Mouse (Mus musculus) midbrain, embryonic 16.5 days (tissue): ENCODE data around the gene Cenpm. TPM values are rescaled to one million over a fixed set of nuclear protein-coding genes. Genes with fewer than 3 reads are reported as not detected.

Source experiments
- ATAC-seq: fragments of 200-750 bp; cut with Nextera tagmentation; 2 replicates; pipeline ENCODE4 v1.8.0; 2017; ENCODE audit warnings: moderate TSS enrichment
- H3K27ac ChIP-seq: fragments of 300-500 bp; sonication (generic); 2 replicates; pipeline ENCODE4 v1.5.1; 2014; ENCODE audit warnings: mild to moderate bottlenecking, low read length, mixed read lengths
- H3K27me3 ChIP-seq: fragments of 300-500 bp; sonication (generic); 2 replicates; pipeline ENCODE4 v1.6.1; 2014; ENCODE audit warnings: low read depth, low read length, mixed read lengths; ENCODE audit not compliant: control insufficient read depth, insufficient read depth
- H3K36me3 ChIP-seq: fragments of 300-500 bp; sonication (generic); 2 replicates; pipeline ENCODE4 v1.6.1; 2014; ENCODE audit warnings: mild to moderate bottlenecking, low read length, moderate library complexity, mixed read lengths; ENCODE audit not compliant: control insufficient read depth, insufficient read depth
- H3K4me1 ChIP-seq: fragments of 300-500 bp; sonication (generic); 2 replicates; pipeline ENCODE4 v1.6.1; 2014; ENCODE audit warnings: mild to moderate bottlenecking, low read length, mixed read lengths; ENCODE audit not compliant: control insufficient read depth, insufficient read depth
- H3K4me2 ChIP-seq: fragments of 300-500 bp; sonication (generic); 2 replicates; pipeline ENCODE4 v1.6.1; 2014; ENCODE audit warnings: mild to moderate bottlenecking, low read length, mixed read lengths
- H3K4me3 ChIP-seq: fragments of 300-500 bp; sonication (generic); 2 replicates; pipeline ENCODE4 v1.5.1; 2014; ENCODE audit warnings: low read depth, mild to moderate bottlenecking, low read length, moderate library complexity, mixed read lengths
- H3K9ac ChIP-seq: fragments of 300-500 bp; sonication (generic); 2 replicates; pipeline ENCODE4 v1.6.1; 2014; ENCODE audit warnings: low read depth, low read length, mixed read lengths
- H3K9me3 ChIP-seq: fragments of 300-500 bp; sonication (generic); replicated peaks from 2 replicates; pipeline ENCODE4 v1.6.1; 2014; ENCODE audit warnings: mild to moderate bottlenecking, low read length, mixed read lengths; ENCODE audit not compliant: control insufficient read depth, poor library complexity, severe bottlenecking
- WGBS: fragments of 180-500 bp; shearing (Covaris S2); extraction: QIAGEN DNeasy Blood & Tissue Kit; methylation state at CpG from one replicate; pipeline ENCODE4 v1.1.7; 2014; 5-methylcytosine and 5-hydroxymethylcytosine counted together
- polyA plus RNA-seq: library from polyadenylated mRNA; unstranded; fragments of >200 nt; fragmentation: Nextera tagmentation; extraction: Ambion mirVana; gene quantifications from 2 replicates; pipeline ENCODE4 v1.2.1, GENCODE M21; 2015

The Cenpm gene
- polyA plus RNA-seq, 1 experiment from 2014 or later: 13.9 TPM

- Histone ChIP-seq H3K9ac (no peak overlapping the region), H3K36me3 (no peaks in the 10 kb centered on the region), H3K27ac (no peak overlapping the region), H3K4me2 (no peak overlapping the region), H3K27me3 (no peaks in the 10 kb centered on the region; the same call in 1 of the 2 replicates), H3K9me3 (no peaks in the 10 kb centered on the region), H3K4me1 (peaks cover 5% of the 10 kb centered on the region; the same call in 1 of the 2 replicates), H3K4me3 (no peak overlapping the region)
- no peak for ATAC-seq
- 53% methylated on average over 7 of the region's 7 CpGs for WGBS
These were observed 21.3 kb downstream of the Cenpm start for GRCm38 (mm10) chr15:82223251-82223650.

- peaks cover 6% of the 10 kb centered on the region; the same call in 1 of the 2 replicates for H3K27me3 ChIP-seq
- H3K4me2 ChIP-seq: no peak overlapping the region
- ATAC-seq: no peak
- H3K9ac ChIP-seq: no peak overlapping the region
- H3K9me3 ChIP-seq: no peaks in the 10 kb centered on the region
- H3K27ac ChIP-seq: no peak overlapping the region
- H3K4me3 ChIP-seq: no peak overlapping the region
- 66% methylated on average over 14 of the region's 14 CpGs for WGBS
- no peaks in the 10 kb centered on the region for H3K36me3 ChIP-seq
- peaks cover 8% of the 10 kb centered on the region; the same call in 1 of the 2 replicates for H3K4me1 ChIP-seq
These were observed 23.3 kb downstream of the Cenpm start for GRCm38 (mm10) chr15:82221104-82221860.

- Histone ChIP-seq H3K9me3 (no peaks in the 10 kb centered on the region), H3K27me3 (peaks cover 14% of the 10 kb centered on the region), H3K27ac (no peak overlapping the region), H3K4me2 (no peak overlapping the region), H3K36me3 (no peaks in the 10 kb centered on the region), H3K4me3 (no peak overlapping the region), H3K9ac (no peak overlapping the region), H3K4me1 (peaks cover 11% of the 10 kb centered on the region)
- no peak for ATAC-seq
- WGBS: 60% methylated on average over 11 of the region's 12 CpGs
These were observed 24.4 kb downstream of the Cenpm start for GRCm38 (mm10) chr15:82220003-82220675.

GRCm38 (mm10) chr15:82218778-82219666 lies 25.5 kb downstream of the Cenpm start:
- no peak overlapping the region for H3K4me3 ChIP-seq
- H3K27me3 ChIP-seq: peaks cover 21% of the 10 kb centered on the region
- H3K9ac ChIP-seq: no peak overlapping the region
- 84% methylated on average over 26 of the region's 26 CpGs for WGBS
- no peak overlapping the region for H3K27ac ChIP-seq
- no peaks in the 10 kb centered on the region for H3K36me3 ChIP-seq
- ATAC-seq: no peak
- no peak overlapping the region for H3K4me2 ChIP-seq
- peaks cover 10% of the 10 kb centered on the region for H3K4me1 ChIP-seq
- H3K9me3 ChIP-seq: no peaks in the 10 kb centered on the region

GRCm38 (mm10) chr15:82217980-82218379 lies 26.6 kb downstream of the Cenpm start:
- no peak overlapping the region for H3K4me3 ChIP-seq
- H3K9me3 ChIP-seq: no peaks in the 10 kb centered on the region
- peaks cover 28% of the 10 kb centered on the region for H3K27me3 ChIP-seq
- no peak overlapping the region for H3K27ac ChIP-seq
- no peak for ATAC-seq
- H3K9ac ChIP-seq: no peak overlapping the region
- no peaks in the 10 kb centered on the region for H3K36me3 ChIP-seq
- H3K4me2 ChIP-seq: no peak overlapping the region
- peaks cover 5% of the 10 kb centered on the region; the same call in 1 of the 2 replicates for H3K4me1 ChIP-seq
- 35% methylated on average over 9 of the region's 9 CpGs for WGBS

GRCm38 (mm10) chr15:82217039-82217438 lies 27.5 kb downstream of the Cenpm start:
- no peak overlapping the region for H3K9ac ChIP-seq
- H3K9me3 ChIP-seq: no peaks in the 10 kb centered on the region
- no peaks in the 10 kb centered on the region for H3K36me3 ChIP-seq
- 6% methylated on average over 7 of the region's 7 CpGs for WGBS
- ATAC-seq: no peak
- H3K4me3 ChIP-seq: no peak overlapping the region
- H3K4me1 ChIP-seq: peaks cover 13% of the 10 kb centered on the region
- H3K27ac ChIP-seq: no peak overlapping the region
- peaks cover 37% of the 10 kb centered on the region for H3K27me3 ChIP-seq
- H3K4me2 ChIP-seq: no peak overlapping the region

GRCm38 (mm10) chr15:82216142-82216827 lies 28.3 kb downstream of the Cenpm start:
- no peak for ATAC-seq
- Histone ChIP-seq H3K27ac (no peak overlapping the region), H3K4me1 (peaks cover 20% of the 10 kb centered on the region), H3K27me3 (peaks cover 44% of the 10 kb centered on the region), H3K9ac (no peak overlapping the region), H3K4me2 (no peak overlapping the region), H3K36me3 (no peaks in the 10 kb centered on the region), H3K9me3 (no peaks in the 10 kb centered on the region), H3K4me3 (no peak overlapping the region)
- WGBS: 43% methylated on average over 20 of the region's 20 CpGs

GRCm38 (mm10) chr15:82215332-82216046 lies 29.1 kb downstream of the Cenpm start:
- WGBS: 36% methylated on average over 11 of the region's 11 CpGs
- H3K9me3 ChIP-seq: no peaks in the 10 kb centered on the region

More at GRCm38 (mm10) chr15:82215332-82216046, 29.1 kb downstream of the Cenpm start:
- H3K9ac ChIP-seq: no peak overlapping the region
- H3K4me3 ChIP-seq: no peak overlapping the region
- peaks cover 20% of the 10 kb centered on the region for H3K4me1 ChIP-seq
- H3K4me2 ChIP-seq: no peak overlapping the region
- no peaks in the 10 kb centered on the region for H3K36me3 ChIP-seq
- H3K27ac ChIP-seq: no peak overlapping the region
- ATAC-seq: no peak
- peaks cover 51% of the 10 kb centered on the region for H3K27me3 ChIP-seq
